Mouse (Mus musculus): ENCODE results near the gene Rsad2. TPM values are rescaled to one million over a fixed set of nuclear protein-coding genes. Genes with fewer than 3 reads are reported as not detected.
"Not testable (repeated sequence)": the region's sequence is repeated elsewhere in the genome, so short reads cannot be mapped to it uniquely, and the experiment has no call there.

Gene Rsad2
- 0.40 and 0.54 TPM in 2 replicates for polyA plus RNA-seq (2015; fragmentation: Nextera tagmentation; extraction: Ambion mirVana)

GRCm38 (mm10) chr12:26456028-26456698 lies at the start of gene Rsad2:
Gene Rsad2, minus strand, starts transcription at chr12:26456452.
- peak within 1 kb of the TSS; percentile 14 for H3K4me2 ChIP-seq (ENCODE audit: low read length)
- peak; percentile 28; the same call in 1 of the 2 replicates for ATAC-seq

GRCm38 (mm10) chr12:26501042-26501441 lies 44.8 kb upstream of the Rsad2 start:
- Histone ChIP-seq H3K4me3 (ENCODE audit: low read depth, low read length) (no peak overlapping the region), H3K9ac (ENCODE audit: low read depth, low read length) (no peak overlapping the region), H3K4me2 (ENCODE audit: low read length) (no peak overlapping the region), H3K36me3 (ENCODE audit: control insufficient read depth, insufficient read depth, low read length) (no peaks in the 10 kb centered on the region), H3K9me3 (replicated peaks; ENCODE audit: control insufficient read depth, low read length, poor library complexity, severe bottlenecking) (no peaks in the 10 kb centered on the region), H3K27me3 (ENCODE audit: control insufficient read depth, insufficient read depth, low read depth, low read length) (no peaks in the 10 kb centered on the region), H3K27ac (ENCODE audit: low read length) (no peak overlapping the region), H3K4me1 (ENCODE audit: control insufficient read depth, insufficient read depth, low read length) (no peaks in the 10 kb centered on the region)
- ATAC-seq = no peak
- WGBS = 87% methylated on average over 3 of the region's 3 CpGs

More at GRCm38 (mm10) chr12:26456028-26456698, at the start of gene Rsad2:
- Histone ChIP-seq H3K27me3 (ENCODE audit: control insufficient read depth, insufficient read depth, low read depth, low read length) (no peaks in the 10 kb centered on the region), H3K27ac (ENCODE audit: low read length) (no peak within 1 kb of the TSS), H3K9me3 (replicated peaks; ENCODE audit: control insufficient read depth, low read length, poor library complexity, severe bottlenecking) (no peaks in the 10 kb centered on the region), H3K4me3 (ENCODE audit: low read depth, low read length) (no peak within 1 kb of the TSS), H3K9ac (ENCODE audit: low read depth, low read length) (no peak within 1 kb of the TSS), H3K4me1 (ENCODE audit: control insufficient read depth, insufficient read depth, low read length) (peaks cover 5% of the 10 kb centered on the region; the same call in 1 of the 2 replicates), H3K36me3 (ENCODE audit: control insufficient read depth, insufficient read depth, low read length) (no peaks in the 10 kb centered on the region)
- 49% methylated on average over 13 of the region's 13 CpGs for WGBS

- Histone ChIP-seq H3K9ac (ENCODE audit: low read depth, low read length) (no peak overlapping the region), H3K4me1 (ENCODE audit: control insufficient read depth, insufficient read depth, low read length) (peaks cover 4% of the 10 kb centered on the region), H3K36me3 (ENCODE audit: control insufficient read depth, insufficient read depth, low read length) (no peaks in the 10 kb centered on the region), H3K27ac (ENCODE audit: low read length) (no peak overlapping the region), H3K4me2 (ENCODE audit: low read length) (no peak overlapping the region), H3K27me3 (ENCODE audit: control insufficient read depth, insufficient read depth, low read depth, low read length) (no peaks in the 10 kb centered on the region), H3K4me3 (ENCODE audit: low read depth, low read length) (no peak overlapping the region), H3K9me3 (replicated peaks; ENCODE audit: control insufficient read depth, low read length, poor library complexity, severe bottlenecking) (no peaks in the 10 kb centered on the region)
- WGBS = 97% methylated on average over 1 of the region's 1 CpGs
- no peak for ATAC-seq
These were observed 33.7 kb upstream of the Rsad2 start for GRCm38 (mm10) chr12:26489942-26490341.

GRCm38 (mm10) chr12:26488617-26489274 lies 32.5 kb upstream of the Rsad2 start:
- WGBS = 34% methylated on average over 5 of the region's 5 CpGs
- Histone ChIP-seq H3K27ac (ENCODE audit: low read length) (no peak overlapping the region), H3K4me2 (ENCODE audit: low read length) (no peak overlapping the region)

GRCm38 (mm10) chr12:26487874-26488616 lies 31.8 kb upstream of the Rsad2 start:
- WGBS = 38% methylated on average over 14 of the region's 14 CpGs
- Histone ChIP-seq H3K36me3 (ENCODE audit: control insufficient read depth, insufficient read depth, low read length) (no peaks in the 10 kb centered on the region), H3K4me1 (ENCODE audit: control insufficient read depth, insufficient read depth, low read length) (peaks cover 4% of the 10 kb centered on the region), H3K4me3 (ENCODE audit: low read depth, low read length) (no peak overlapping the region), H3K27ac (ENCODE audit: low read length) (no peak overlapping the region), H3K27me3 (ENCODE audit: control insufficient read depth, insufficient read depth, low read depth, low read length) (no peaks in the 10 kb centered on the region), H3K9me3 (replicated peaks; ENCODE audit: control insufficient read depth, low read length, poor library complexity, severe bottlenecking) (no peaks in the 10 kb centered on the region), H3K9ac (ENCODE audit: low read depth, low read length) (no peak overlapping the region), H3K4me2 (ENCODE audit: low read length) (no peak overlapping the region; the same call in 1 of the 2 replicates)
- peak; percentile 76 for ATAC-seq

More at GRCm38 (mm10) chr12:26488617-26489274, 32.5 kb upstream of the Rsad2 start:
- Histone ChIP-seq H3K4me1 (ENCODE audit: control insufficient read depth, insufficient read depth, low read length) (peaks cover 4% of the 10 kb centered on the region), H3K27me3 (ENCODE audit: control insufficient read depth, insufficient read depth, low read depth, low read length) (no peaks in the 10 kb centered on the region), H3K9ac (ENCODE audit: low read depth, low read length) (no peak overlapping the region), H3K4me3 (ENCODE audit: low read depth, low read length) (no peak overlapping the region), H3K36me3 (ENCODE audit: control insufficient read depth, insufficient read depth, low read length) (no peaks in the 10 kb centered on the region), H3K9me3 (replicated peaks; ENCODE audit: control insufficient read depth, low read length, poor library complexity, severe bottlenecking) (no peaks in the 10 kb centered on the region)
- ATAC-seq = no peak

GRCm38 (mm10) chr12:26485738-26486580 lies 29.7 kb upstream of the Rsad2 start:
- not testable (repeated sequence) for H3K4me2 ChIP-seq (ENCODE audit: low read length); H3K9me3 ChIP-seq (replicated peaks; ENCODE audit: control insufficient read depth, low read length, poor library complexity, severe bottlenecking); H3K27ac ChIP-seq (ENCODE audit: low read length); H3K4me1 ChIP-seq (ENCODE audit: control insufficient read depth, insufficient read depth, low read length); H3K36me3 ChIP-seq (ENCODE audit: control insufficient read depth, insufficient read depth, low read length); ATAC-seq; H3K9ac ChIP-seq (ENCODE audit: low read depth, low read length); H3K4me3 ChIP-seq (ENCODE audit: low read depth, low read length); H3K27me3 ChIP-seq (ENCODE audit: control insufficient read depth, insufficient read depth, low read depth, low read length)
- 93% methylated on average over 12 of the region's 12 CpGs for WGBS

- Histone ChIP-seq H3K4me1 (ENCODE audit: control insufficient read depth, insufficient read depth, low read length) (no peaks in the 10 kb centered on the region), H3K27ac (ENCODE audit: low read length) (no peak overlapping the region), H3K36me3 (ENCODE audit: control insufficient read depth, insufficient read depth, low read length) (0 out of 2 replicates have a peak, but pooled peaks cover 3% of the 10 kb centered on the region), H3K27me3 (ENCODE audit: control insufficient read depth, insufficient read depth, low read depth, low read length) (no peaks in the 10 kb centered on the region), H3K4me3 (ENCODE audit: low read depth, low read length) (no peak overlapping the region), H3K4me2 (ENCODE audit: low read length) (no peak overlapping the region), H3K9ac (ENCODE audit: low read depth, low read length) (no peak overlapping the region), H3K9me3 (replicated peaks; ENCODE audit: control insufficient read depth, low read length, poor library complexity, severe bottlenecking) (no peaks in the 10 kb centered on the region)
- 88% methylated on average over 18 of the region's 18 CpGs for WGBS
- no peak for ATAC-seq
These were observed 22.1 kb upstream of the Rsad2 start for GRCm38 (mm10) chr12:26478196-26479004.

- Histone ChIP-seq H3K9ac (ENCODE audit: low read depth, low read length) (no peak overlapping the region), H3K4me1 (ENCODE audit: control insufficient read depth, insufficient read depth, low read length) (no peaks in the 10 kb centered on the region), H3K27me3 (ENCODE audit: control insufficient read depth, insufficient read depth, low read depth, low read length) (no peaks in the 10 kb centered on the region), H3K36me3 (ENCODE audit: control insufficient read depth, insufficient read depth, low read length) (0 out of 2 replicates have a peak, but pooled peaks cover 3% of the 10 kb centered on the region), H3K4me3 (ENCODE audit: low read depth, low read length) (no peak overlapping the region), H3K9me3 (replicated peaks; ENCODE audit: control insufficient read depth, low read length, poor library complexity, severe bottlenecking) (no peaks in the 10 kb centered on the region), H3K27ac (ENCODE audit: low read length) (no peak overlapping the region), H3K4me2 (ENCODE audit: low read length) (no peak overlapping the region)
- ATAC-seq = no peak
- WGBS = 77% methylated on average over 5 of the region's 5 CpGs
These were observed 20.9 kb upstream of the Rsad2 start for GRCm38 (mm10) chr12:26477198-26477597.
